Mouse (Mus musculus) spleen, adult 12 weeks (tissue): Measurements from ENCODE around the gene Kank1.

ENCODE experiments used
- DNase-seq: peaks from one replicate; pipeline ENCODE4 v3.0.0; 2022; ENCODE audit warnings: low spot score

The Kank1 gene

DNA sequence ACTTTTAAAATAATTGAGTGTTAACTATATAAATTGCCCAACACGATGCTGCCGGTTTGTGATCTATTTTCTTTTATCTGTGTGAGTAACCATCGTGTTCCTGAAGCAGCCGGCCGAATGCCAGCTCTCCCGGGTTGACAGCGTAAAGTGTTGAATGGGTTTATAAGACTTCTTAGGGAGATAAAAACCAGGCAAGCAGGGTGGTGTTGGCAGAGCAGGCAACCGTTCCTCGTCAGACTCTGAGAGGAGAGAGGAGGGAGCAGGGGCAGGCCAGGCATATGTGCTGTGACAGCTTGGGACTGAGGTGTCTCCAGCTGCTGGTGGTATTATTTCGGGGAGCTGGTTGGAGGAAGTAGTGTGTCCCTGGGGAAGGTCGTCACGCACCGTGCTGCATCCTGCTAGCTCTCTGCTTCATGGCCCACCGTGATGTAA lies 78.7 kb downstream of the Kank1 start:
- DNase-seq = no peak

GRCm38 (mm10) chr19:25315993-25316392 lies 79.2 kb downstream of the Kank1 start:
- no peak for DNase-seq

DNA sequence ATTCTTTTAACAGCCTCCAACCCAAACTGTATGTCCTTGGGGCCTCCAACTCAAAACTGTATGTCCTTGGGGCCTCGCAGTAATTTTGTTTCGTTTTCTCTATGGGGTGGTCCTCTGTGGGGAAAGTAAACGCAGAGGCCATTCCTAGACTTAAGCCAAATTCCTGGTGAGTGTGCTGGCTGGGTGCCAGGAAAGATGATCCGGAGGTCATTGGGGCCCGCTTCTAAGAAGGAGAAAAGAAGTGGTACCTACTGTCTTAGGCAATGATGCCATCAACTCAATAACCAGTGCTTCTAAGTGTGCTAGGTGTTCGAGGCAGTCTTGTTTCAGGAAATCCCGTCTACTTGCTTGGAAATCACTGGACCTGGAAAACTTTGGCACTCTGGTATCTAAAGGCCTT lies 87.5 kb downstream of the Kank1 start:
- DNase-seq = no peak

DNA sequence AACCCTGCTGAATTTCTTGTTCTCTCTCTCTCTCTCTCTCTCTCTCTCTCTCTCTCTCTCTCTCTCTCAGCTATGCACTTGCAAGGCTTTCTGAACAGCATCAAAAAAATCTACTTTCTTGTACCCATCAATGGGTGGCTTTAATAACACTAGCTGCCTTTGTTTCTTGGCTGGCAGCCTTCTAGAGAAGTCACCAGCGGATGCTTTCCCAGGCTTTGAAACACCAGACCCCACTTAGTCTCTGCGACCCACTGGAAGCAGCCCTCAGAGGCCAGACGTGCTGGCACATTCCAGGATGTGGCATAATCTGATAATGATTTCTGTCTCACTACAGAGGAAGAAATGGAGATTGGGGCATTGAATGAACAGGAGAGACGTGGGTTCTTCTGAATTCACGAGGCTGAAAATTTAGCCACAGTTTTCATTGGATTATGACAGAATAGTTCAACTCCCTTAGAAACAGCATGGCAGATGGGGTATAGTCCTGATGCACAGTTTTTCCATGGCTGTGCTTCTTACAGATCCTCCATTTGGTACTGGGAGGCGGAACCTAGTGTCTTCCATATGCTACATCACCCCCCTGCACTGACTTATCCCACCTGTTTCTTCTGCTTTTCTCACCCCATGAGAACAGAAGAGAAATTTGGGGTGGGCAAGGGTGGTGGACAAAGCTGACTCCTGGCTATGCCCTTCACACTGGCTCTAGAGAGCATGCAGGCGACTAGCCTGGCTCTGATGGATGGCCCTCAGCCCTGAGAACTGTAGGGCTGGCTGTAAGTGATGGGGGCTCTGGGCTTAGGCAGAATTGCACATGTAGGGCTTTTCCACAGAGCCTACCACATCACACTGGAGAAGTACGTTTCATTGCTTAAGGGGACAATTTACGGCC lies 88.6 kb downstream of the Kank1 start:
- DNase-seq = no peak

- DNase-seq = no peak
These were observed 89.2 kb downstream of the Kank1 start for GRCm38 (mm10) chr19:25326002-25326300.

GRCm38 (mm10) chr19:25327633-25328032 lies 90.9 kb downstream of the Kank1 start:
- DNase-seq = no peak

DNA sequence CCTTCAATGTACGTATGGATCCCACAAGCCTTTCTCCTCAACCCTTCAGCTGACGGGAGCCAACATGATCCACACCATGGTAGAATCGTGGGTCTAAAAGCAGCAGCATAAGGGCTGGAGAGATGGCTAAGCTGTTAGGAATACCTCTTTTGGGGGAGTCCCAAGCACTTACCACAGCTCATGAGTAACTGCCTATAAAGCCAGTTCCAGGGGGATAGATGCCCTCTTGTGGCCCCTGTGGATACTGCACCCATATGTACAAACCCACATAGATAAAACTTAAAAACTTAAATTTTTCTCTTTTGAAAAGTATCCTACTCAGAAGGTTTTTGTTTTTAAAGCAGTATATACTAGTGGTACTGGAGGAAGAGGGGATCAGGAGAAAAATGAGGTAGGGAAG lies 97.6 kb downstream of the Kank1 start:
- DNase-seq = peak; percentile 15

DNA sequence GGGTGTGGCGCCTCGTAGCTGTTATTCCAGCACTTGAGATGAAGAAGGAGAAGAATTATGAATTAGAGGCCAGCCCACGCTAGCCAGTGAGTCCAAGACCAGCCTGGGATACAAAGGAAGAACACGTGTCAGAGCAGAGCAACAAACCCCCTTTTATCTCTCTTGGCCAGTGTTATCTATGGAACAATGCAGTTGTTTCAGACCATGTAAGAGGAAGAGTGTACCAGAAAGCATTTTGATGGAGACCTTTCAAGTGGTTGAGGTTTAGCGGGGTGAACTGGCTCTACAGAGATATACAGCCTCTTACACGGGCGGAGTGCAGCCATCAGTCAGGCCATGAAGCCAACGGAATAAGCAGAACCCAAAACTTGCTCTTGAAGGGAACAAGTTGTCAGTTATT lies 100.0 kb downstream of the Kank1 start:
- no peak for DNase-seq

DNA sequence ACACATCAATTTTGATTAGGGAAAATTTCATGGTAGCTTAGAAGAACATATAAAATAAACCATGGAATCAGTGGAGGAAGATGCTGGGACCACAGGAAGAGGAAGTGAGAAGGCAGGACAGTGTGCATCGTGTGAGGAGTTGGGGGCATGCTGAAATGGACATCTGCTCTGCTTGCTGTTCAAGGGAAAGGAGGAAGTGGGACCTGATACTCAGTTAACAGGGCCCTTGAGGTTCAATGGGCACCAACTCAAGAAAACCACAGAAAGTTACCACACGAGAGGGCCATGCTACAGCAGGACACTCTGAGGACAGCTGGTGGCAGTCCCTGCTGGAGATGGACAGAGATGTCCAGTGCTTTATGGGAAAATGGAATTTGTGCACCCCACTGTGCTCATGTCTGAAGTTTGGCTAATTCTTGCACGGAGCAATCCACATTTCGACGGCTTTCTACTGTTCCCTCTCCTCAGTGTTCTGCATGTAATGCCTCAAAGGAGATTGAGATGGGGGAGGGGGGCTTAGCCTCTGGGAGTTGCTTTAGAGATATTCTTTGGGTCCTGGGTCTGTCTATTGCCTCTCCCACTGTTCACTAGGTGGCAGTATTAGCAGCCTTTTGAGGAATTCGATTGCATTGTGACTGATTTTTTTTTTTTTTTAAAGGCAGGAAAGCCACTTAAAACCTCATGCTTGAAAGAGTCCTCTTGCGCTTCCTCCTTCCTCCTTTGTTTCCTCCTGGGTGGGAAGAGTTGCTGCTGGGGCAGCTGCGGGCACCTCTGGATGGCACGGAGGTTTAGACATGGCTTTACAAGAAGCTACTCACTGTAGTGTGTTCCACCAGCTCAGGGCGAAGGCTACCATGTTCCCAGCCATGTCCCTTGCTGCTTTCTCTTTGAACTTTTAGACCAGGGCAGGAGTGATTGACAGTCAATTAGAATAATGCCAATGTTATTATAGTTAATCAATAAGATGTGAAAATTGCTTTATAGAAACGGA lies 104.2 kb downstream of the Kank1 start:
- DNase-seq = no peak

GRCm38 (mm10) chr19:25342026-25342425 lies 105.3 kb downstream of the Kank1 start:
- no peak for DNase-seq

GRCm38 (mm10) chr19:25343657-25344322 lies 107.0 kb downstream of the Kank1 start:
- no peak for DNase-seq

DNA sequence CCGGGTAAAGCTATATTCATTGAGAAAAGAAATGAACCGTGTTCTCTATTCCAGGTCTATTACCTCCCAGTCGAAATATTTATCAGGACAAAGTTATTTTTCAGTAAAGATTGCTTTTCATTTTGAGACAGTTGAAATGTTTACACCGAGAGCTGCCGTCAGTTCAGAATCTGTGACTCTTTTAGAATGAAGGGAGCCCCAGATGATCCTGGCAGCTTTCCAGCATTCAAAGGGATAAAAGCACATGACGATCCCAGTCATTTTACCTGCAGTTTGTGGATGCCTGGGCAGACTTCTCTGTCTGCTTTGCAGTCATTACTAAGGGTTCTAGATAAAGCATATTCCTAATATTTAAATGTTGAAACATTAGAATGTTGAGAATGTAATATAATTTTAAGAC lies 107.6 kb downstream of the Kank1 start:
- no peak for DNase-seq

GRCm38 (mm10) chr19:25345972-25346371 lies 109.2 kb downstream of the Kank1 start:
- DNase-seq = no peak

DNA sequence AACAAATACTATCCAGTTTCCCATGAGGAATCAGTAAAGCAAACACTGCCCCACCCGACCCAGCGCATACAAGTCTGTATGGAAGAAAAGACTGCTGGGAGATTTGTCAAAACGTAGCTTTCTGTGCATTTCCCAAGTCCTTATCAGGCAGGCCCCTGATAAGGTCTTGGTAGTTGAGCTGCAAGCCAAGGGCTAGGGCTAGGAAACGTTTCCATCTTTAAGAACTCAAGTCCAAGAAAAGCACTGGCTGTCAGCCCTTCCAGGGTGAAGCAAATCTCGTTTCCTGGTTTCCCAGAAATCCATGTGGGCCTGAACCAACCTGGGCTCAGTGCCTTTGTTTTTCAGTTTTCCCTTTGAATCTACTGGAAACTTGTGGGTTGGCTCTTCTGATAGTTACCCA lies 110.7 kb downstream of the Kank1 start:
- no peak for DNase-seq

GRCm38 (mm10) chr19:25351257-25351955 lies 114.6 kb downstream of the Kank1 start:
- DNase-seq = no peak

GRCm38 (mm10) chr19:25357094-25357493 lies 120.3 kb downstream of the Kank1 start:
- DNase-seq = no peak

DNA sequence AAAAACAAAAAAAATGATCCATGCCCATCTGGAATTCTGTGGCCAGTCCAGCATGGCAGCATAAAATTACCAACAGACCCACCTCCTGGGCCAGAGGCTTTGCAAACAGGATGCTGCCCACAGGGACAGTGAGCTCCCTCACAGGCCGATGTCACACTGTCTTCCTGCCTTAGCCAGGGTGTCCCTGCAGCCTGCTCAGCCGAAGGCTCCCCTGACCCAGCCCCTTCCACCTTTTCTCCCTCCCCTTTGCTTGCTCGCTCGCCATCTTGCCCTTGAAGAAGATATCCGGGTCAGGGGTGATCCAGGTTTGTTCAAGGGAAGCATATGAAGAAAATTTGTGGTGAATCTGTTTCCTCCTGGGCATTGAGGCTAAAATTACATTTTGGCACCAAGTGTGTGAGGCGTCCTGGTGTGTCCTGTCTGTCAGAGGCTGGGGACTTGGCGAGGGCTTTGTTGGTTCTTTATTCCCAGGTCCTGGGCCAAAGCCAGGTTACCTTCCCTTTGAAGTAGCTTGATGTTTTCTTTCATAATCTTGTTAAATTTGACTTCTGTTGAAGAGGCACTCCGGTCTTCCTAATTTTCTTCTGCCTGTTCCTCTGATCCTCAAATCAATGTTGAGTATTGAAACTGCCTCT lies 121.8 kb downstream of the Kank1 start:
- no peak for DNase-seq

- DNase-seq = no peak
These were observed 123.8 kb downstream of the Kank1 start for GRCm38 (mm10) chr19:25360571-25361029.

DNA sequence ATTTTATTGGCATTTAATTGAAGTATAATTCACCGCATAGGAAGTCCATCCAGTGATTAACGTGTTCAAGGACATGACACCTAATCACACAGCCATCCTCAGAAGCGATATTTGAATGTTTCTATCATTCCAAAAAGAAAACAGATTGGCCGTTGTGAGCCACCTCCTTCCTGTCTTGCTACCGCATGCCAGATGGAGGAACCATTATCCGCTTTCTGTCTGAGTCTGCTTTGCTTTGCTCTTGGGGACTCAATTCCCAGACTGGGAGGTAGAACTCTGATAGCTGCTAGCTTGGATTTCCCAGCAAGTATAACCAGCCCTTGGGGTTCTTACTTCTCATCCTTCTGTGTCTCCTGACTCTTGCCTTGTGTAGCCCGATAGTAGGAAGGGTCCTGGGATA lies 125.2 kb downstream of the Kank1 start:
- DNase-seq = no peak

DNA sequence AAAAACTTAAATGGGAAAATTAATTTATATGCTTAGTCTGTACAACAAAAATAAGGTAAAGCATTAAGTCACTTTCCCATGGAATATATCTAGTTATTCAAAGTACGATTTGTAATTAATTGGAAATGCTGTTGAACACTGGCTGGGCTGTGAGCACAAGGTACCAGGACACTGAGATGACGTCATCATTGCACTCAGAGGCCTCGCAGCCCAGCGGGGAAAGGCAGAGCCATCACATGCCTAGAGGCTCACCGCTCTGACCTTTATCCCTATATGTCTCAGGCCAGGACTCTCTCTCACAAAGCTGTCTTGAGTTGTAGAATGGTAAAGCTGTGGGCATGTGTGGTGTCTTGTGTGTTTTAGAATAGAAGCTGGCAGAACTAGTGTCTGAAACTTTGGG lies 128.9 kb downstream of the Kank1 start:
- DNase-seq = no peak

- no peak for DNase-seq
These were observed 129.8 kb downstream of the Kank1 start for GRCm38 (mm10) chr19:25366620-25367019.
